Mouse (Mus musculus) lung, embryonic 15.5 days (tissue): Measurements from ENCODE around the gene Adora2a. TPM values are rescaled to one million over a fixed set of nuclear protein-coding genes. Genes with fewer than 3 reads are reported as not detected.
A peak's percentile ranks its signal among the peaks of the same experiment; 100 is the strongest.

Source experiments
- ATAC-seq: fragments of 200-750 bp; cut with Nextera tagmentation; 2 replicates; pipeline ENCODE4 v1.8.0; 2017; ENCODE audit warnings: moderate number of reproducible peaks, borderline replicate concordance; ENCODE audit not compliant: low FRiP score, low TSS enrichment; ENCODE audit errors: extremely low read depth
- H3K27ac ChIP-seq: fragments of 300-500 bp; sonication (generic); 2 replicates; pipeline ENCODE4 v1.5.1; 2015; ENCODE audit warnings: moderate library complexity, mild to moderate bottlenecking, inconsistent platforms
- H3K27me3 ChIP-seq: fragments of 300-500 bp; sonication (generic); 2 replicates; pipeline ENCODE4 v1.6.1; 2015; ENCODE audit warnings: inconsistent platforms
- H3K36me3 ChIP-seq: fragments of 300-500 bp; sonication (generic); 2 replicates; pipeline ENCODE4 v1.6.1; 2015; ENCODE audit warnings: inconsistent platforms
- H3K4me1 ChIP-seq: fragments of 300-500 bp; sonication (generic); 2 replicates; pipeline ENCODE4 v1.6.1; 2015; ENCODE audit warnings: inconsistent platforms
- H3K4me2 ChIP-seq: fragments of 300-500 bp; sonication (generic); 2 replicates; pipeline ENCODE4 v1.6.1; 2015; ENCODE audit warnings: inconsistent platforms, mild to moderate bottlenecking, moderate library complexity
- H3K4me3 ChIP-seq: fragments of 300-500 bp; sonication (generic); 2 replicates; pipeline ENCODE4 v1.5.1; 2015; ENCODE audit warnings: mild to moderate bottlenecking, inconsistent platforms
- H3K9ac ChIP-seq: fragments of 300-500 bp; sonication (generic); 2 replicates; pipeline ENCODE4 v1.6.1; 2015; ENCODE audit warnings: inconsistent platforms
- H3K9me3 ChIP-seq: fragments of 300-500 bp; sonication (generic); 2 replicates; pipeline ENCODE4 v1.6.1; 2016; ENCODE audit warnings: inconsistent platforms
- WGBS: fragments of 180-500 bp; shearing (Covaris S2); methylation state at CpG from one replicate; pipeline ENCODE4 v1.1.7; 2015; 5-methylcytosine and 5-hydroxymethylcytosine counted together
- polyA plus RNA-seq: library from polyadenylated mRNA; unstranded; fragments of >200 nt; fragmentation: Nextera tagmentation; extraction: Ambion mirVana; gene quantifications from 2 replicates; pipeline ENCODE4 v1.2.1, GENCODE M21; 2015

Adora2a gene
- polyA plus RNA-seq, 1 experiment from 2014 or later: 7.5 TPM

DNA sequence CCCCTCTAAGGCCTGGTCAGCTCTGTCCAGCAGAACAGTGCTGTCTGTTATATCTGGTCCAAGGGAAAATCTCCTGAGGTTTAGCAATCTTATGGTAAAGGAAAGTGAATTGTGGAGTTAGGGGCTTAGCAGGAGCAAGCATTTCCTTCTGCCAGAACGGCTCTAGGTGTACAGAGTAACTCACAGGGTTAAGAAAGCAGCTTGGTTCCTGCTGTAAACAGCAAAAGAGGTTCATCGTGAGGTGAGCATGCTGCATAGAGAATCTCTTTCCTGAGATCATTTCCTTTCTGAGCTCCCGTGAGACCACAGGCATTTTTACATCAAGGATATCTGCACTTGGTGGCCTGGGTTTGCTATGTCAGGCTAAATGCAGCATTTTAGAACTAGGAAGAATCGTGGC is 21.8 kb upstream of the Adora2a start:
- no peak overlapping the region for H3K4me2 ChIP-seq
- H3K9me3 ChIP-seq: no peaks in the 10 kb centered on the region
- no peak overlapping the region for H3K4me3 ChIP-seq
- H3K9ac ChIP-seq: no peak overlapping the region
- peaks cover 7% of the 10 kb centered on the region; the same call in 1 of the 2 replicates for H3K4me1 ChIP-seq
- WGBS: 63% methylated on average over 4 of the region's 4 CpGs
- no peak overlapping the region for H3K27ac ChIP-seq
- peaks cover 19% of the 10 kb centered on the region for H3K36me3 ChIP-seq
- ATAC-seq: no peak
- H3K27me3 ChIP-seq: no peaks in the 10 kb centered on the region

DNA sequence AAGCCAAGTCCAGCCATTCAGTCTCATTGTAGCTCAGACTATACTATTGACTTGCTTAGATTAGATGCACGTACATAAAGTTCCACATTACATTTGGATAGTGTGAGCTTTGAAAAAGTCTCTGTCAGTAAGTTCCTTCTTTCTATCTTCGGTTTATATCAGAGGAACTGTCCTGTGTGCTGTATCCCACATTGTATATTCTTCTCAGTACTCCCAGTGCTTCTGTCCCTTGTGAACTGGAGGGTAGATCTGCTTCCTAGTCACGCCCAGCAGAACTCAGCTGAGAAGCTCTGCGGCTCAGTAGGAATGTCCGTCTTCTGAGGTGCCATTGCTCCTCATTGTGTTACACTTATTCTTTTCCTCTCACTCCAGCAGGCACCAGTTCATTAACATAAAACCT is 18.1 kb upstream of the Adora2a start:
- Histone ChIP-seq H3K4me3 (no peak overlapping the region), H3K4me2 (no peak overlapping the region), H3K27me3 (no peaks in the 10 kb centered on the region), H3K36me3 (peaks cover 21% of the 10 kb centered on the region), H3K9ac (no peak overlapping the region), H3K9me3 (no peaks in the 10 kb centered on the region), H3K27ac (no peak overlapping the region), H3K4me1 (peaks cover 7% of the 10 kb centered on the region)
- ATAC-seq: no peak
- WGBS: 91% methylated on average over 5 of the region's 5 CpGs

DNA sequence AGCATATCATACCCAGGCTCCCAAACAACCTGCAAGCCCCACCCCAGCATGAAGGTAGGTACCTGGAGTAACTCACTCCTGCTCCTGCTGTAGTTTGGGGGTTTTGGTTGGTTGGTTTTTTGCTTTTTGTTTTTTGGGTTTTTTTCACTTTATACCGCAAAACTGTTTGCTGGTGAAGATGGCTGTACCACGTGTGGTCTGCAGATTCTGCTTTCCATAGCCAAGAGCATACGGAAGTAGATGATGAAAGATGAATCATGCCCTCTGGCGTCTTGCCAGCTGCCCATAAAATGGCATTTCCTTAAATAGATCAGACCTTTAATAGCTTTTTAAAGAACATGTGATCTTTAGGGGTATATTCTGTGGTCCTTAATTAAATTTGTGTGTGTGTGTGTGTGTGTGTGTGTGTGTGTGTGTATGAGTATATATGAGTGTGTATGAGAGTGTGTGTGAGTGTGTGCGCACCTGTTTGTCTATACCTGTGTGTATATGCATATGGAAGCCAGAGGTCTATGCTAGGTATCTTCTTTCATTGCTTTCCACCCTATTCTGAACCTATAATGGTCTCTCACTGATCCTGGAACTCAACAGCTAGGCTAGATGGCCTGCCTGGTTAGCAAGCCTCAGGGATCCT is 16.8 kb upstream of the Adora2a start:
- ATAC-seq: no peak
- H3K9me3 ChIP-seq: no peaks in the 10 kb centered on the region
- no peaks in the 10 kb centered on the region for H3K27me3 ChIP-seq
- no peak overlapping the region for H3K27ac ChIP-seq
- WGBS: 50% methylated on average over 5 of the region's 5 CpGs
- H3K9ac ChIP-seq: no peak overlapping the region
- H3K4me3 ChIP-seq: no peak overlapping the region
- no peak overlapping the region for H3K4me2 ChIP-seq
- H3K36me3 ChIP-seq: peaks cover 20% of the 10 kb centered on the region
- peaks cover 11% of the 10 kb centered on the region for H3K4me1 ChIP-seq

DNA sequence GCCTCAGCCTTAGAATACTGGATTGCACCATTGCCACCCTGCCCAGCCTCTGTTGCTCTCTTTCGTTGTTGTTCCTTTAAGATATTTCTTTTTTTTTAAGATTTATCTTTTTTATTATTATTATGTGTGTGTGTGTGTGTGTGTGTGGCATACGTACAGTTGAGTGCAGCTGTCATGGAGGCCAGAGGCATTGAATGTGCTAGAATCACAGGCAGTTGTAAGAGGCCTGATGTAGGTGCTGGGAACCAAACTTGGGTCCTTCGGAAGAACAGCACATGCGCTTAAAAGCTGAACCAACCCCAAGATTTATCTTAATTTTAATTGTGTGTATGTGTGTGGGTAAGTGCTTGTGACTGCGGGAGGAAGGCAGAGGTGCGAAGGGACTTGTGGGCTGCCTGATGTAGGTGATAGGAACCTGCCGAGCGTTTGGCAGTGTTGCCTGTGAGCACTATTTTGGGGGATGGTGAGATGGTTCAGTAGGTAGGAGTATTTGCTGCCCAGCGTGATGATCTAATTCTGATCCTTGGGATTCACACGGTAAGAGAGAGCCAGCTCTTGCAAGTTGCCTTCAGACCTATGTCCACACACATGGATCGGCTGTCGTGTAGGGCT is 15.4 kb upstream of the Adora2a start:
- ATAC-seq: no peak
- H3K4me1 ChIP-seq: peaks cover 11% of the 10 kb centered on the region
- no peak overlapping the region for H3K4me3 ChIP-seq
- WGBS: 91% methylated on average over 12 of the region's 12 CpGs
- H3K27ac ChIP-seq: no peak overlapping the region
- H3K4me2 ChIP-seq: no peak overlapping the region
- no peaks in the 10 kb centered on the region for H3K27me3 ChIP-seq
- no peaks in the 10 kb centered on the region for H3K9me3 ChIP-seq
- no peak overlapping the region for H3K9ac ChIP-seq
- H3K36me3 ChIP-seq: peaks cover 22% of the 10 kb centered on the region; the same call in 1 of the 2 replicates

DNA sequence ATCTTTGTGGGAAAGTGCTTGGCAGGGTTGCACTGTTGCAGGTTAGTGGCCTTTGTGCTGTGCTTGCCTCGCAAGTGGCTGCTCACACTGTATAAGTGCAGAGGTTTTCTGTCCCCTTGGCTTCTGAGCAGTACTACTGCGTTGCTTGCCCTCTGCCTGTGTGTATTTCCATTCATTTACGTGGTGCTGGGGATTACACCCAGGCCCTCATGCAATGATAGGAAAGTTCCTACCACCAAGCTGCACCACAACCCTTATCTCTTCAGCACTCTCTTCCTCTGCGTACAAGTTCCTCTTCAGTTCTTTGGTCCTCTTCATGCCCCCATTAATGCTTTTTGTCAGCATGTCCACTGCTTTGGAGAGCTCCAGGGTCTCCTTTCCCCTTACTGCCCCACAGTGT is 14.7 kb upstream of the Adora2a start:
- no peak for ATAC-seq
- H3K36me3 ChIP-seq: peaks cover 26% of the 10 kb centered on the region
- H3K4me3 ChIP-seq: no peak overlapping the region
- no peaks in the 10 kb centered on the region for H3K9me3 ChIP-seq
- no peak overlapping the region for H3K9ac ChIP-seq
- no peaks in the 10 kb centered on the region for H3K27me3 ChIP-seq
- 83% methylated on average over 4 of the region's 4 CpGs for WGBS
- H3K27ac ChIP-seq: no peak overlapping the region
- H3K4me1 ChIP-seq: peaks cover 11% of the 10 kb centered on the region
- no peak overlapping the region for H3K4me2 ChIP-seq

DNA sequence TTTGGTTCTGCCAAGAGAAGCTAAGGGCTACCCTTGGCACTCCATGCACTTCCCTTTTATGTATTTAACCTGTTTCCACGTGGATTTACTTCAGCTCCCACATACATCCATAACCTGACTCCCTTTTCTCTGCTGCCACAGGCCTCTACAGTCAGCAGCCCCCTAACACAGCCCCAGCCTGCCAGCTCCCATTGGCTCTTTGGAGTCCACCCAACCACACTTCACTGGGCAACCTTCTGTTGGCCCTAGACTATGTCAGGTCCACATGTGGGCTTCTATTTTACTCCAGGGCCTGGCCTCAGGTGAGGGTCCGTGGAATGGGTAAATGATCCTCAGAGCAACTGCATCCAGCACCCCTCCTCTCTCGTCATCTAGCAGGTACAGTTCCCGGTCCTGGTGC is 14.1 kb upstream of the Adora2a start:
- Histone ChIP-seq H3K4me2 (no peak overlapping the region), H3K27ac (no peak overlapping the region), H3K9me3 (no peaks in the 10 kb centered on the region), H3K4me1 (peaks cover 11% of the 10 kb centered on the region), H3K4me3 (no peak overlapping the region), H3K27me3 (no peaks in the 10 kb centered on the region), H3K9ac (no peak overlapping the region), H3K36me3 (peaks cover 32% of the 10 kb centered on the region)
- ATAC-seq: no peak
- 82% methylated on average over 4 of the region's 4 CpGs for WGBS

DNA sequence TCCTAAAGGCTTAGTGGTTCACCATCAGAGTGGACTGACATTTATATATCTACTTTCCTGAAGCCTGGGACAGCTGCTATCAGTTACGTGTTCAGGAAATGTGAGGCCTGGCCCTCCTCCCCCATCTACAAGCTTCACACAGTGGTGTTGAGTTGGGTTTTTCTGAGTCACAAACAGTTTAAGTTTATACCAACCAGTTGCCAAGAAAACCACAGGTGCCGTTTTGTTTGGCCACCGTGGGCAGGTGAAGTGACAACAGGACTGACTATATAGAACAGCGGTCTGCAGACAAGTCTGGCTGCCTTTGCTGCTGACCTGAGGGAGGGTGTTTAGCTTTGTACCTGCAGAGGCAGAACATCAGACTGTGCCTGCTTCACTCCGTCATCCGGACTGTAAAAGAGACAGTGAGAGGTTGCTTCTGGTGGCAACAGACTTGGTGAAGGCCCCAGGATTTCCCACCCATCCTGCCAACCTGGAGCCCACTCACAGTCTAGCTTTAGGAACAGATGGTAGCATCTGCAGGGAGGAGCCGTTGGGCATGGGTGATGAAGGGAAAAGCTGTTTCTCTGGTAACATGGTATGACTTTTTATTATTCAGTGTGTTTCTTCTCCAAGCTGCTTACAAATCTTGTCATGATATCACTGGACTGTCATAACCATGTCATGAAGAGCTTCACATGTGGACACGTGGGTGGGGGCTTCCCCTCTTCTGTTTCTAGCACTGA is 13.2 kb upstream of the Adora2a start:
- WGBS: 74% methylated on average over 8 of the region's 8 CpGs
- Histone ChIP-seq H3K36me3 (peaks cover 42% of the 10 kb centered on the region), H3K4me1 (peaks cover 11% of the 10 kb centered on the region), H3K27ac (no peak overlapping the region), H3K27me3 (no peaks in the 10 kb centered on the region), H3K4me2 (no peak overlapping the region), H3K4me3 (no peak overlapping the region), H3K9me3 (no peaks in the 10 kb centered on the region), H3K9ac (no peak overlapping the region)
- no peak for ATAC-seq

DNA sequence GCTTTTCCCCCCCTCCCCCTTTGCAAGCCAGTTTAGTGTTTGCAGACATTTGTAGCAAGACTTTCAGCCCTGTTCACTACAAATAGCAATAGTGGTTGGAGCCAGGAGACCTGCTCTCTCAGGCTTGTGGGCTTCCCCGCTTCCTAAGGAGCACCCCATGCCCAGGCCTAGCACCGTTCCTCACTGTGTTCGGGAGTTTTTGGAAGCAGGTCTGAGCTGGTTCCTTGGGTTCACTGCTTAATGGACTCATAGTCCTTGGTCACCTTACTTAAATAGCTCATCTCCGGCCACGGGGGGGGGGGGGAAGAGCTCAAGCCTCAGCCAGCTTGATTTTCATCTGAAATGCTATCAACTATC is 12.7 kb upstream of the Adora2a start:
- WGBS: 77% methylated on average over 5 of the region's 5 CpGs
- no peak for ATAC-seq
- no peak overlapping the region for H3K4me3 ChIP-seq
- H3K36me3 ChIP-seq: peaks cover 47% of the 10 kb centered on the region
- no peak overlapping the region for H3K9ac ChIP-seq
- H3K9me3 ChIP-seq: no peaks in the 10 kb centered on the region
- H3K4me2 ChIP-seq: no peak overlapping the region
- peaks cover 11% of the 10 kb centered on the region for H3K4me1 ChIP-seq
- no peaks in the 10 kb centered on the region for H3K27me3 ChIP-seq
- peak overlapping the region; percentile 41; the same call in 1 of the 2 replicates for H3K27ac ChIP-seq

DNA sequence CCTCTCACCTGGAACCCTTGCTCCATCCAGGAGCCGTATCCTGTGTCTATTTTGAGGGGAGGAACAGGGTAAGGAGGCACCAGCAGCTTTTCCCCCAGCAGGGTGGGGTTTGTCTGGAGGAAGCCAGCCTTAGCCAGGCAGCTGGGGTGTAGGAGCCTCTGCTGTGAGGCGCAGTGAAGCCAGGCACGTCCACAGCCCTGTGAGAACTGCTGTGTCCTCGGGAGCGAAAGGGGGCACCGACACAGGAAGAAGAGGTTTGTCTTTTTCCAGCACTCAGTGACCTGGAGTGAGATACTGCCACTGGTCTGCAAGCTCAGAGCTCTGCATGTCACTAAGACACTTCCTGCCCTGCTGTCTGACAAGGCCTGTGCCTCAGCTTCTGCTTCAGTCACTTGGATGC is 12.3 kb upstream of the Adora2a start:
- Histone ChIP-seq H3K9ac (no peak overlapping the region), H3K27me3 (no peaks in the 10 kb centered on the region), H3K4me2 (no peak overlapping the region), H3K27ac (peak overlapping the region; percentile 41; the same call in 1 of the 2 replicates), H3K36me3 (peaks cover 51% of the 10 kb centered on the region), H3K9me3 (no peaks in the 10 kb centered on the region), H3K4me3 (no peak overlapping the region), H3K4me1 (peaks cover 9% of the 10 kb centered on the region)
- no peak for ATAC-seq
- WGBS: 63% methylated on average over 6 of the region's 6 CpGs

DNA sequence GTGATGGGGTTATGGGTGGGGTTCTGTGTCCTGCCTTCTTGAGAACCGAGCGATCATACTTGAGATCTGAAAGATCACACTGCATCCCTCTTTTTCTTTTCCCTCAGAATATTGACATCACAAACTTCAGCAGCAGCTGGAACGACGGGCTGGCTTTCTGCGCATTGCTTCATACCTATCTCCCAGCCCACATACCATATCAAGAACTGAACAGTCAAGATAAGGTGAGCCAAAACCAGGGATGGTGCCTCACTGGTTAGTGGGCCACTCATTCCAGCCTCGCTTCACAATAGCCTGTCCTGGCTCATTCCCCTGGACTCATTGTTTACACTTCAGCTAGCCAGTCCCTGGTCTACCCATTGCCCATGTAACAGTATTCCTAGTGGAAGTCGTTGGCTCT is 9.5 kb upstream of the Adora2a start:
- Histone ChIP-seq H3K27me3 (no peaks in the 10 kb centered on the region), H3K36me3 (peaks cover 66% of the 10 kb centered on the region), H3K4me1 (0 out of 2 replicates have a peak, but pooled peaks cover 4% of the 10 kb centered on the region), H3K9ac (no peak overlapping the region), H3K27ac (no peak overlapping the region), H3K4me2 (no peak overlapping the region), H3K9me3 (no peaks in the 10 kb centered on the region), H3K4me3 (no peak overlapping the region)
- 88% methylated on average over 7 of the region's 7 CpGs for WGBS
- ATAC-seq: no peak

DNA sequence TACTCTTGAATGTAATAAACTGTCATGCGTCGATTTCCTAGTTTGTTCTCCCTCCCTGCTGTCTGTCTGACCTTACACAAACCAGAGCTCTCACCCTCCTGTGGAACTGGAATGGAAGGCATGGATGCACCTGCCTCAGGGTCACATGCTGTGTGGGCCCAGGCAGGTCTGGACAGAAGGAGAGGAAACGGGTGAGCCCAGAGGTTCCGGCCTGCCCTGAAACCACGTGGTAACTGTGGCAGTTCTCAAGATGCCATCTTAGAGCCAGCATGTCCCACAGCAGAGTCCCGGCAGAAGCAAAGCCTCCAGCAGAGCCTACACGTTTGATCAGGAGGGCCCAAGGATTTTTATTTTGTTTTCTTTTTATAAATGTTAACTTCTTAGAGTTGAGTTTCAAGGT is 4.3 kb upstream of the Adora2a start:
- Histone ChIP-seq H3K4me1 (peaks cover 34% of the 10 kb centered on the region), H3K4me3 (no peak overlapping the region), H3K27me3 (peaks cover 5% of the 10 kb centered on the region; the same call in 1 of the 2 replicates), H3K9me3 (no peaks in the 10 kb centered on the region), H3K27ac (no peak overlapping the region), H3K36me3 (peaks cover 48% of the 10 kb centered on the region), H3K4me2 (no peak overlapping the region), H3K9ac (no peak overlapping the region)
- WGBS: 78% methylated on average over 7 of the region's 7 CpGs
- no peak for ATAC-seq
